Mouse (Mus musculus): ENCODE results near the gene Art3.

DNA sequence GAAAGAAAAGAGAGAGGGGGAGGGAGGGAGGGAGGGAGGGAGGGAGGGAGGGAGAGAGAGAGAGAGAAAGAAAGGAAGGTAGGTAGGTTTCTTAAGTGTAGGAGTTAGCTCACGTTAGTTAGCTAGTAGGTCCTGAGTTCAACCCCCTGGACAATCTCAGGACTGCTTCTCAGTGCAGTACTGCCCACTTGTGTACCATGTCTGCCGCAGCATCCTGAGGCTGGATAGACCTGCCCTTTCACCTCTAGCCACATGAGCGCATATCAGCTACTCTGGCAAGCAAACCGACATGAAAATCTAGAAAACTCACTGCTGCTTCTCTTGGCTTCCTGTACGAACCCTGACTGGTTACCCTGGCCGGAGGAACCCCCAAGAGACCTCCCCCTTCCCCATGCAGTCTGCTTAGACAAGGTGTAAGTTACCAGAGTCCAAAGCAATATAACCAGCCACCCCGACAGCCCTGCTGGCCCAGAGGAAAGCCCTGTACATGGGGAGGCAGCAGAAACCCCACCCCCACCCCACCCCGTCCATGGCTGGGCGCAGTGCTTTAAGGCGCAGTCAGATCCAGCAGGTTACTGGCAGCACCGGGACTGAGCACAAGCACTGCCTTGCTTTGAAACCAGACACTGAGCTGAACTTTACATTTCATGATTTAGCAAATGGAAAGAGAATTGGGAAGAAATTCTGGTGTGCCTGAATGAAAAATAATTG, 81.8 kb downstream of the Art3 start:
- TF ChIP-seq CTCF (IDR thresholded peaks at IDR 0.05; ENCODE audit: extremely low read depth, insufficient read depth, low read length) (no peak), POLR2A (IDR thresholded peaks at IDR 0.05; ENCODE audit: extremely low read depth, insufficient read depth, low read length) (no peak)
